Mouse (Mus musculus) stomach, postnatal 0 days (tissue): Measurements from ENCODE around the gene Car6. TPM values are rescaled to one million over a fixed set of nuclear protein-coding genes. Genes with fewer than 3 reads are reported as not detected.

ENCODE experiments used
- ATAC-seq: fragments of 200-750 bp; cut with Nextera tagmentation; 2 replicates; pipeline ENCODE4 v1.8.0; 2017; ENCODE audit not compliant: low FRiP score, low TSS enrichment
- DNase-seq: peaks from one replicate; pipeline ENCODE4 v3.0.0-alpha.2; 2016; ENCODE audit warnings: low spot score
- H3K27ac ChIP-seq: fragments of 300-500 bp; sonication (generic); replicated peaks from 2 replicates; pipeline ENCODE4 v1.5.1; 2014; ENCODE audit warnings: mild to moderate bottlenecking, control low read depth
- H3K27me3 ChIP-seq: fragments of 300-500 bp; sonication (generic); 2 replicates; pipeline ENCODE4 v1.6.1; 2014; ENCODE audit warnings: low read length; ENCODE audit not compliant: control insufficient read depth, insufficient read depth
- H3K36me3 ChIP-seq: fragments of 300-500 bp; sonication (generic); 2 replicates; pipeline ENCODE4 v1.6.1; 2014; ENCODE audit warnings: low read length, mixed read lengths; ENCODE audit not compliant: control insufficient read depth, insufficient read depth
- H3K4me1 ChIP-seq: fragments of 300-500 bp; sonication (generic); replicated peaks from 2 replicates; pipeline ENCODE4 v1.6.1; 2014; ENCODE audit warnings: antibody characterized with exemption; ENCODE audit not compliant: control insufficient read depth, insufficient read depth
- H3K4me2 ChIP-seq: fragments of 300-500 bp; sonication (generic); replicated peaks from 2 replicates; pipeline ENCODE4 v1.6.1; 2014; ENCODE audit warnings: low read depth, mild to moderate bottlenecking, control low read depth, moderate library complexity
- H3K4me3 ChIP-seq: fragments of 300-500 bp; sonication (generic); 2 replicates; pipeline ENCODE4 v1.5.1; 2014; ENCODE audit warnings: low read depth, low read length, control low read depth
- H3K9ac ChIP-seq: fragments of 300-500 bp; sonication (generic); 2 replicates; pipeline ENCODE4 v1.6.1; 2014; ENCODE audit warnings: mild to moderate bottlenecking, low read length, control low read depth, mixed read lengths
- H3K9me3 ChIP-seq: fragments of 300-500 bp; sonication (generic); 2 replicates; pipeline ENCODE4 v1.6.1; 2016; ENCODE audit warnings: low read length; ENCODE audit not compliant: control insufficient read depth
- CTCF ChIP-seq: IDR thresholded peaks from 2 replicates; pipeline ENCODE4 v1.5.1; 2016; ENCODE audit warnings: antibody characterized with exemption, low read depth, mild to moderate bottlenecking, moderate library complexity
- EP300 ChIP-seq: optimal IDR thresholded peaks from 2 replicates; pipeline ENCODE3; 2016; ENCODE audit warnings: antibody characterized with exemption
- WGBS: fragments of 180-500 bp; shearing (Covaris S2); extraction: QIAGEN DNeasy Blood & Tissue Kit; methylation state at CpG from one replicate; pipeline ENCODE4 v1.1.7; 2014; 5-methylcytosine and 5-hydroxymethylcytosine counted together
- polyA plus RNA-seq: library from polyadenylated mRNA; unstranded; fragments of >200 nt; fragmentation: Nextera tagmentation; extraction: Ambion mirVana; gene quantifications from 2 replicates; pipeline ENCODE4 v1.2.1, GENCODE M21; 2015

Gene Car6
- polyA plus RNA-seq, 1 experiment from 2014 or later = not detected

GRCm38 (mm10) chr4:150231871-150232270, 30.7 kb upstream of the Car6 start:
- Histone ChIP-seq H3K4me2 (no peak overlapping the region), H3K9me3 (no peaks in the 10 kb centered on the region), H3K4me1 (no peaks in the 10 kb centered on the region), H3K36me3 (no peaks in the 10 kb centered on the region), H3K4me3 (no peak overlapping the region), H3K27ac (no peak overlapping the region), H3K9ac (no peak overlapping the region), H3K27me3 (no peaks in the 10 kb centered on the region)
- ATAC-seq (no peak), DNase-seq (no peak)
- TF ChIP-seq CTCF = no peak
- no peak for TF ChIP-seq EP300
- 53% methylated on average over 8 of the region's 8 CpGs for WGBS

DNA sequence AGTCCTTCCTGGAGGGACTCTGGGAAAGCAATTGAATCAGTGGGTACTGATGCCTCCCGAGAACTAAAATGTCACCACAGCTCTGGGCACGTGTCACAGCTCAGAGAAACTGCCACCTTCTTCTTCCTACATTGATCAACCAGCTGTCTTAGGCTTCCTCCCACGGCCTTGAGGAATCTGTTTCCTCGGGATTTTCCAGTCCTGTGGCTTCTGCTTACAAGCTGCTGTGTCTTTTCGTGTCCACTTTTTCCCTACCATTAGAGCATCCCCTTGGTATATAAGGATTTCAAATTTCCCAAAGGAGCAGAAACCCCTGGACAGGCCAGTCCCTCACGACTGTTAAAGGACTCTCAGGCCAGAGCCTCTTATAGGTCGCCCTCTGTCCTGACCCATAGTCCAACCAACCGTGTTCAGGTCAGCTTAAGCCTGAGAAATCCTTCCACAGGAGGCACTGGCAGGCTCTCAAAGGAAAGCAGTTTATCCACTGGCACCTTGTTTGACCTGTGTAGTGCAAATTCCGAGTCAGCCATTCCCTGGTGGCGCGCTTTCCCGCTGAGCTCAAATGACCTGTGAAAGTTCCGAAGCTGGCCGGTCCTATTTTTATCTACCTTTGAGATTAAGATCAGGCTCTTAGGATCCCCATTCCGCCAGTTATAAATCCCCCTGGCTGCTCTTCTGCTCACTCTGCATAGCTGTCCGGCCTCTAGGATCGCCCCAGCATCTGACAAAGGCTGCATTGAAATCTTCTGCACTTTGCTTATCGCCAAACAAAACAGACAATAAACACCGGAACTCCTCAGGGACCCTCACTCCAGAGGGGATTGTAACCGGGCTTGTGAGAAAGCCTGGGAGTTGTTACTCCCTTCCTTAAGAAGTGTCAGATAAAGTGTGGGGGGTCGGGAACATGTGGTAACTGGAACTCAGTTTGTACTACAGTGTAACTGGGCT, 29.6 kb upstream of the Car6 start:
- no peak for DNase-seq
- no peaks in the 10 kb centered on the region for H3K4me1 ChIP-seq
- TF ChIP-seq EP300 (no peak), CTCF (no peak)
- no peaks in the 10 kb centered on the region for H3K27me3 ChIP-seq
- no peak overlapping the region for H3K4me3 ChIP-seq
- H3K4me2 ChIP-seq = no peak overlapping the region
- H3K27ac ChIP-seq = no peak overlapping the region
- no peak for ATAC-seq
- no peaks in the 10 kb centered on the region for H3K36me3 ChIP-seq
- WGBS = 42% methylated on average over 21 of the region's 21 CpGs
- no peaks in the 10 kb centered on the region for H3K9me3 ChIP-seq
- H3K9ac ChIP-seq = no peak overlapping the region

DNA sequence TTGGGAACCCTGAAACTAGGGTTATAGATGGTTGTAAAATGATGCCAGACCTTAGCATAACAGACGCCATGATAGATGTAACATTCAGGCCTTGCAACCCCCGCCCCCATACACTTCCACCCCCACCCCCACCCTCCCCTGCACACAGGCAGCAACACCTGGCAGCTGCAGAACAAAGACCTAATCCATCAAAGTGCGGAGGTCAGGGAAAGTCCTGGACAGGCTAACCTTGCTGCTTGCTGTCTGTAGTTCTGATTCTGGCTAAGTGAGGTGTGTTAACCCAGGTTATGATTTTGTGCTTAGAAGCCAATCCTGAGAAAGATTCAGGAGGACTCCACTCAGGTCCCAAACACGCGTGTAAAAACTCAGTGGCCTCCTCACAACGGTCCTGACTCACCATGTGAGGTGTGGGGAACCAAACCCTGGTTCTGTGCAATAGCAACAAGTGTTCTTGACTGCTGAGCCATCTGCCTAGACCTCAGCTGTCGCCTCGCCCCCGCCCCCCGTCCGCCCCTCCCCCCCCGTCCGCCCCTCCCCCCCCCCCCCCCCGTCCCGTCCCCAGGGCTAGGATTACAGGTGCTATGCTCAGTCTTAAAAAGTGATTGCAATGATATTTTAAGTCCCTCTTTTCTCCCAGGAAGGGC, 28.7 kb upstream of the Car6 start:
- Histone ChIP-seq H3K4me1 (no peaks in the 10 kb centered on the region), H3K4me2 (no peak overlapping the region), H3K4me3 (no peak overlapping the region), H3K36me3 (no peaks in the 10 kb centered on the region), H3K9me3 (no peaks in the 10 kb centered on the region), H3K9ac (no peak overlapping the region), H3K27ac (no peak overlapping the region), H3K27me3 (no peaks in the 10 kb centered on the region)
- DNase-seq (no peak), ATAC-seq (no peak)
- WGBS = 56% methylated on average over 6 of the region's 15 CpGs
- TF ChIP-seq CTCF (no peak), EP300 (no peak)

DNA sequence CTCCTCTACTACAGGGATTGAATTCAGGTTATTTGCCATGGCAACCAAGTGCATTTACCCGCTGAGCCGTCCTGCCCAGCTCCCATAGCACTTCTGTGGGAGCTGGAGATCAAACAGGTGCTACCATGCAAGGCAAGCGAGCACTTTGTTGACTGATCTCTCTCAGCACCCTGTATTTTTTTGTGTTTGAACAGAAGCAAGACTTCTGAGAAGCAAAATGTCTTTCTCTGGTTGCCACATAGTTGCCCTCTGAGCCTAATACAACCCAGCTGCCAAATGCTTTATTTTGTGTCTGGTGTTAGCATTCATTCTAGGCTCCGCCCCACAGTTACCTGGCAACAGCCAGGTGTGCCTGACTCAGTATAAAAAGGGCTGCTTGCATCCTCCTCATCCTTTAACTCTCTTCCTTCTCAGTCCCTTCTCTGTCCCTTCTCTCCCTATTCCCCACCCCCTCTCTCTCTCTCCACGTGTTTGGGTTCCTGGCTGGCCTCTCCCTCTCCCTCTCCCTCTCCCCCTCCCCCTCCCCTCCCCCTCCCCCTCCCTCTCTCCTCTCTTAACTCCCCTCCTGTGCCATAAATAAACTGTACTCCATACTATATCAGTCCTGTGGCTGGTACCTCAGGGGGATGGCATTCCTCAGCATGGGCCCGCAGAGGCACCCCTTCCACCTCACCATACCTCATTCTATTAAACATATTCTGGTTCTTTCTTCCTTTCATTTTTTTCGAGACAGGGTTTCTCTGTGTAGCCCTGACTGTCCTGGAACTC, 27.6 kb upstream of the Car6 start:
- H3K36me3 ChIP-seq = no peaks in the 10 kb centered on the region
- ATAC-seq = no peak
- no peaks in the 10 kb centered on the region for H3K9me3 ChIP-seq
- H3K4me3 ChIP-seq = no peak overlapping the region
- TF ChIP-seq CTCF = no peak
- no peak for TF ChIP-seq EP300
- DNase-seq = no peak
- H3K9ac ChIP-seq = no peak overlapping the region
- 46% methylated on average over 7 of the region's 7 CpGs for WGBS
- no peaks in the 10 kb centered on the region for H3K4me1 ChIP-seq
- no peak overlapping the region for H3K27ac ChIP-seq
- H3K4me2 ChIP-seq = no peak overlapping the region
- H3K27me3 ChIP-seq = no peaks in the 10 kb centered on the region

DNA sequence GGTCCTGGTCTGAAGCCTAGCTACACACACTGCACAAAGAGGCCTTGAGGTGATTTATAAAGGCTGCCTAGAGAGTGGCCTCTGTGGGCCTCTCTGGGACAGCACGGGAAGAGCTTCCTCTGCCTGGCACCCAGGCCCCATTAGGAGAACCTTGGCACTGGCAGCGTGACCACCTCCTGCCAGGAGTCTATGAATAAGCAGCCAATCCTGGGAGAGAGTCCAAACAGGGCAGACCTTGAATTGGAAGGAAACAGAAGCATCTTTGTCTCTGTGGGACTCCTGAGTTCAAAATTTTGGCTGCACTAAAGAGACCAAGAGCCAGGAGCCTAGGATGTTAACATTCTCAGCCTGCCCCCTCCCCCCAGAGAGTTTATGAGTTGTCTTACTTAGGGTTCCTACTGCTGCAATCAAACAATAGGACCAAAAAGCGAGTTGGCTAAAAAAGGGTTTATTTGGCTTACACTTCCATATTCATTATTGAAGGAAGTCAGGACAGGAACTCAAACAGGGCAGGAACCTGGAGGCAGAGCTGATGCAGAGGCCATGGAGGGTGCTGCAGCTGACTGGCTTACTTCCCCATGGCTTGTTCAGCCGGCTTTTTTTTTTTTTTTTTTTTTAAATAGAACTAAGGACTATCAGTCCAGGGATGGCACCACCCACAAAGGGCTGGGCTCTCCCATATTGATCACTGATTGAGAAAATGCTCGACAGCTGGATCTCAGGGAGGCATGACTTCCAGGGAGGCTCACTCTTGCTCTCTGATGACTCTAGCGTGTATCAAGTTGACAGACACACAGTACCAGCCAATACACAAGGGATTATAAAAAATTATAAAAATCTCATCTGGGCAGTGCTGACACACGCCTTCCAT, 25.9 kb upstream of the Car6 start:
- Histone ChIP-seq H3K36me3 (no peaks in the 10 kb centered on the region), H3K4me3 (no peak overlapping the region), H3K27ac (no peak overlapping the region), H3K4me1 (no peaks in the 10 kb centered on the region), H3K9me3 (no peaks in the 10 kb centered on the region), H3K27me3 (no peaks in the 10 kb centered on the region), H3K4me2 (no peak overlapping the region), H3K9ac (no peak overlapping the region)
- WGBS = 56% methylated on average over 7 of the region's 7 CpGs
- TF ChIP-seq CTCF (no peak), EP300 (no peak)
- DNase-seq (no peak), ATAC-seq (no peak; the same call in 1 of the 2 replicates)
